Mouse (Mus musculus): ENCODE results near the gene Atp2a2.

DNA sequence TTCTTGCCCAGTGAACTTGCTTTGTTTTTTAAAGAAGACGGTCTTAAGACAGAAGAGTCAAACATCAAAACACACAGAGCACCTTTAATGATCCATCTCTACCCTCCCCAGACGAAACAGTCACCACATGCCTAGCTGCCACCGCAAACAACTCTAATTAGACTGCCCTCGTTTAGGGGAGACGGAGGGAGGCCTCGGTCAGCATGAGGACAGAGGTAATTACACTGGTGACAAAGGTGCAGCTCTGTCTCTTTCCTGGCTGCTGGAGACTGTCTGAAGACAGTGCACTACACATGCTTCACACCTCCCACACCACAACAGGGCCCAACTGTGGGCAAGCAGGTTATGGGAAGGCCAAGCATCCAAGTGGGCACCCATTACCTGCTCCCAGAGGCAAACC, 45.8 kb upstream of the Atp2a2 start:
- TF ChIP-seq CTCF (IDR thresholded peaks at IDR 0.05; ENCODE audit: low read depth, low read length): no peak
- no peak for TF ChIP-seq TAL1 (conservative IDR thresholded peaks at IDR 0.05; ENCODE audit: low read depth, low read length)
- TF ChIP-seq GATA1 (IDR thresholded peaks at IDR 0.05; ENCODE audit: borderline replicate concordance, low read length): no peak
